Mouse (Mus musculus) CD4-positive helper T cell, adult 2 months (primary cell): Measurements from ENCODE around the gene Cd59a.
"Not testable (repeated sequence)": the region's sequence is repeated elsewhere in the genome, so short reads cannot be mapped to it uniquely, and the experiment has no call there.

Source experiments
- DNase-seq: peaks from one replicate; pipeline ENCODE4 v3.0.0-alpha.2; 2012; ENCODE audit warnings: low read depth, missing footprints, low spot score

Cd59a gene

DNA sequence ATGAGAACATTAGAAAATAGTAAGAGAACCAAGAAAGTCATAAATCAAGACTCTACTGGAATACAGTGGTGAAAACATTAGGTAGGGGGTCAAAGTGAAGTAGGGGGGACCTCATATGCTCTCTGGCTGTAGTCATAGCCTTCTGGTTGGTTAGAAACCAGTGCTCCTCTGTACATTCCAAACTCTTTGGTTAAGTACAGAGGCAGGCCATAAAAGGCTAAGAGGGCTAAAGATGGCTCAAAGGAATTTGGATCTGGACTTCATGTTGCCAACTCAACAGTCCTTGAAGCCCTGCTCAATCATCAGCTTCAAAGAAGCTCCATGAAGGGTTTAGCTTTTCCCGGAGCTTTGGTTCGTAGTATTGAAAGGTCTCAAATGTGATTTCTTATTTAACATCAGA lies 13.4 kb downstream of the Cd59a start:
- DNase-seq, result not testable (repeated sequence)

- DNase-seq, result no peak
These were observed 13.9 kb downstream of the Cd59a start for GRCm38 (mm10) chr2:104109528-104109927.

DNA sequence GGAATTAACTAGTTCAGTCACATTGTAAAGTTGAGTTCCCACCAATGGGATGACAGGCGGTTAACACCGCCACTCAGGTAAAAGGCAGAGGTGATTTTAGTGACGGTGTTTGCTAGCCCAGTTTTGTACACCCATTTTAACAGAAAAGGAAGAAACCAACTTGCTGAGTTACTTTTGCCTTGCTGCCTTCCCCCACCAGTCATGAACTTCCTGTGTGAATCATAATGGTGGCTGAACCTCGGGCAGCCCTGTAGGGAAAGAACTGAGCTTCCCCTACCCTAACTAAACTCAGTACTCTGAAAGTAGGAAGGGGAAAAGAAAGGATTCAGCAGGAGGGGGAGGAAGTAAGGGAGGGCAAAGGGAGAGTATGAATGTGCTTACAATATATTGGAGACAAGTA lies 14.4 kb downstream of the Cd59a start:
- DNase-seq, result no peak

GRCm38 (mm10) chr2:104111170-104111797 lies 15.7 kb downstream of the Cd59a start:
- not testable (repeated sequence) for DNase-seq

GRCm38 (mm10) chr2:104113563-104113962 lies 18.0 kb downstream of the Cd59a start:
- DNase-seq, result not testable (repeated sequence)

DNA sequence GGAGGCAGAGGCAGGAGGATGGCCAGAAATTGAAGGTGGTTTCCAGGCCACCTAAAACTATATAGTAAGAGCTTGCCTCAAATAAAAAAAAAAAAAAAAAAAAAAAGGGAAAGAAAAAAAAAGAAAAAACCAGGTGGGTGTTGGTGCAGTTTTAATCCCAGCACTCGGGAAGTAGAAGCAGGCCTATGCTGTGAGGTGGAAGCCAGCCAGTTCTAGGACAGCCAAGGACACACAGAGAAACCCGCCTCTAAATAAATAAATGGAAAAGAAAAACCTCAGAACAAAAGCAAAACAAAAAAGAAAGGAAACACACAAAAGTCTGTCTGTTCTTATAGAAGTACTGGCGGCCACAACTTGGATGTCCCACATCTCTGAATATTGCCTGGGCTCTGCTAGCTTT lies 19.3 kb downstream of the Cd59a start:
- no peak for DNase-seq

GRCm38 (mm10) chr2:104117173-104117572 lies 21.6 kb downstream of the Cd59a start:
- DNase-seq, result not testable (repeated sequence)

DNA sequence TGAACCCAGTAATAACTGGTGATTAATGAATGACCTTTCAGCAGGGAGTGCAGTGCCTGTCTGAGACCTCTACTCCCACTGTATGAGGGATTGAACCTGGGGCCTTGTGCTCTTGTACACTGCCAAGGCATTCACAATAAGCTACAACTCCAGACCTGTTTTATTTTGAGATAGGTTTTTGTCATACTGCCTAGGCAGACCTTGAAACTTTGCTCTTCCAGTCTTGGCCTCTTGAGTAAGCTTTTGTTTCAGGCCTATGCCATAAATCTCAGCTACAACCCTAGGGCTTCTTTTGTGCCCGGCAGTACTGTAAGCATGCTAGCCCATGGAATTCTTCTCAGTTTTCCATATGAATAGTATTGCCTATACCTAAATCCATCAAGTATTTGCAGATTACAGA lies 23.5 kb downstream of the Cd59a start:
- DNase-seq, result no peak

DNA sequence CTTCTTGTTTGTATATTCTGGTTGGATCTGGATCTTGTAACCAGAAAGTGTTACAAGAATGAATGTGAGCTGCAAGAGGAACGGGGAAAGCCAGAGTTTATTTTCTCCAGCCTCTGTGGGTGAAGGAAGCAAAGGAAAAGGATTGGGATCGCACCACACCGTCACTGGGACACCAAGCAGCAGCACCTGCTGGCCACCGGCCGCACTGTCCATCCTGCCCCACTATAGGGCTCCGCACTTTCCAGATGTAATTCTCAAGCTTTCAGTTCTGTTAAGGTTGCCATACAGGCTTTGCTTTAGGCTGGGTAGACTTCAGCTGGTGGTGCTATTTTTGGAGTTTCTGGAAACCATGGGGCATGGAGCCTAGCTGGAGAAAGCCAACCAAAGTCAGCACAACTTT lies 24.7 kb downstream of the Cd59a start:
- DNase-seq, result no peak

DNA sequence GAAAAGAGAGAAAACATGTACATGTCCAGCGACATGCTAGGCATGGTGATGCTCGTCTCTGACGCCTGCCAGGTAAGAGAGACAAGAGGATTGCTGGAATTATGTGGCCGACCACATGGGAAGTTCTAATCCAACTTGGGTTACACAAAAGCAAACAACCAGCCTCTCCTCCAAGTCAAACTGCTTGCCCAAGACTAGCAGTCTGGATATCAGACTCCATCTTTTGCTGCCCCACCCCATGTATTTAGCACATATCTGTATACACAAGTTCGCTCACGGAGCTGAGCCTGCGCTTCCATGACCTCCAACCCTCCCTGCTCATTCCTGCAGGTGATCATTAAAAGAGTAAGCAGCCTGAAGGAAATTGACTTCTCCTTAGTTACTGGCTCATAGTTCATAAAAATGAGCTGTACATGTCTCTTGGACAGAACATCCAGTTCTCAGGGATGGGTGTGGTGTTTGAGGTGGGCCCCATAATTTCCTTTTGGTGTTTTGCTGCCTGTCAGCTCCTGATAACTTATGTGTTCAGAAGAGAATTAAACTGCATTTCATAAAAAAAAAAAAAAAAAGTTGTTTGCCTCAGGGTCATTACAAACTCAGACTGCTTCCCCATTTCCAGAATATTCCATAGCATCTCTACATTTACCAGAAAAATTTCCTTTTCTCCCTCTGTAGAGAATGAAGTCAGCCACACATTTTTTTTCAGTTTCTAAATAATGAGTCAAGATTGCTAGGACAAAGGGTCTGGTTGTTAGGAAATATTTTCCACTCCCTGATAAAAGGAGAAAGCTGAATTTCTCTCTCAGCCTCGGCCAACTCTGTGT lies 26.3 kb downstream of the Cd59a start:
- DNase-seq, result no peak

DNA sequence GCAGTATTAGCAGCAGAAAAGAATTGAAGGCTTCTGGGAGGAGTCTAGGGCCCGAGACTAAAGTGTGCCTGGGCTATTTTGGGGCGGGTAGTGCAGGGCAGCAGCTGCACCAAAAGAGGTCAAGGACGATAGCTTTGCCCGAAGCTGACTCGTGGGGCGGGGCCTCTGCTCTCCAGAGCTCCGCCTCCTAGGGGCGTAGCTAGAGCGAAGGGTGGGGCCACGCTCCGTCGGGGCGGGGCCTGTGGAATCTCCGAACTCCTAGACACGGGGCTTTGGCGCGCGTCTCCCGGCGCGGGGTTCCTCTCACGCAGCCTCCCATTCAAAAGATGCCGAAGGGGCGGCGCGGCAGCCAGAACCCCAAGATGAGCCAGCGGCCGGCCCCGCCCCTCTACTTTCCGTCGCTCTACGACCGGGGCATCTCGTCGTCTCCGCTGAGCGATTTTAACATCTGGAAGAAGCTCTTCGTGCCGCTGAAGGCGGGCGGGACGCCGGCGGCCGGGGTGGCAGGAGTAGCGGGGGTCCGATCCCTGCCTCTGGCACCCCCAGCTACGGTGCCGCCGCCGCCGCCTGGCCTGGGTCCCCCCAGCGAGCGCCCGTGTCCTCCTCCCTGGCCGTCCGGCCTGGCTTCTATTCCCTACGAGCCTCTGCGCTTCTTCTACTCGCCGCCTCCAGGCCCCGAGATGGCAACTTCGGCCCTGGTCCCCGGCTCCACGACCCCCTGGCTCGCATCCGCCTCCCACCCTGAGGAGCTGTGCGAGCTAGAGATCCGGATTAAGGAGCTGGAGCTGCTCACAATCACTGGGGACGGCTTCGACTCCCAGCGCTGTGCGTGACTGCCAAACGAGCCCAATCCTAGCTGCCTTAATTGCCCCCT lies 27.1 kb downstream of the Cd59a start, which contains the start of gene A930018P22Rik:
TSS of gene A930018P22Rik (plus strand) at position 265 of the 874 bp plus-strand sequence.
- peak; percentile 82 for DNase-seq

DNA sequence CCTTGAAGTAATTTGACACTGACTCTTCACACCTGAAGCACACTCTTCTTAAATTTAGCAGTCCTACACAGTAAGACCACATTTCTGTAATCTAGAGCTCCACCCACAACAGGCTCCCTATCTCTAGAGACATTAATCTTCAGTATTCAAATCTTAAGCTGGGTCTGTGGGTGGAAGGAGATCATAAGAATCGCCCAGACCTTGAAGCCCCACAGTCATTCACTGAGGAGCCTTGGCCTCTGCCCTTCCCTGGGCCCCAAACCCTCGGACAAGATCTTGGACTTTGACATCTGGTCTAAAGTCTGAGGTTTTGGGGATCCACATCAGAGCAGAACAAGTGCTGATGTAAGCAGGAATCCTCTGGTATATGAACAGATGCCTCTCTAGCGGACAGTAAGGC lies 27.9 kb downstream of the Cd59a start:
- DNase-seq, result no peak

GRCm38 (mm10) chr2:104124071-104124470 lies 28.5 kb downstream of the Cd59a start:
- DNase-seq, result no peak

- no peak for DNase-seq
These were observed 33.4 kb downstream of the Cd59a start for GRCm38 (mm10) chr2:104128803-104129531.

- no peak for DNase-seq
These were observed 34.6 kb downstream of the Cd59a start for GRCm38 (mm10) chr2:104130165-104130564.

- DNase-seq, result peak; percentile 20
These were observed 35.4 kb downstream of the Cd59a start for GRCm38 (mm10) chr2:104130969-104131368.

- no peak for DNase-seq
These were observed 36.8 kb downstream of the Cd59a start for GRCm38 (mm10) chr2:104132266-104132859.

DNA sequence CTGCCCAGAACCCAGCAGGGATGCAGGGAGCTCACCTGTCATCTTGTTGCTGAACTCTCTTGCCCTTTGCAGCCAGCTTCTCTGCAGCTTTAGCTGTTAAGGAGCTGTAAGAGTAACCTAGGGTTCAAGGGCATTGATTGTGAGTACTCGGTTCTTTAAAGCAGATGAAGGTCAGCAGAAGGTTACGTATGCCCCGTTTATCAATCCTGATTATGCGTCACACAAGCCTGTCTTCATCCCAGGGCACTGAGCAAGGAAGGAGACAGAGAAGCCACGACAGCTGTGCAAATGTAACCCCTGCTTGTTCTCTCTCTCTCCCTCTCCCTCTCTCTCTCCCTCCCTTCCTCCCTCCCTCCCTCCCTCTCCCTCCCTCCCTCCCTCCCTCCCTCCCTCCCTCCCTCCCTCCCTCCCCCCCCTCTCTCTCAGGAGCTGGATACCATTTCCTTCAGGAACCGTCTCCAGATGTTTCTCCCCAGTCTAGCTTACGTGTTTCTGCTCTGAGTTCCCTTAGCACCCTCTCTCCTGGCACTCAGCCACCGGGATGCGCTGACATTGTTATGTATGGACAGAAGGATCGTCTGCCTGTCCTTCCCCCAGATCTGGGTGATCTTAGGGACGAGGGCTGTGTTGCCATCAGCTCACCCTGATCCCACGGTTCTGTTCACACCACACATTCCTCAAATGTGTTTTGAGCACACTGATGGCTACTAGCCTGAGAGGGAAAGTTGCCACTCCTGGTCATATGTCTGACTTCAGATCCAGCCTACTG lies 37.6 kb downstream of the Cd59a start:
- no peak for DNase-seq

- peak; percentile 75 for DNase-seq
These were observed 38.8 kb downstream of the Cd59a start for GRCm38 (mm10) chr2:104134150-104135056.
